Mouse (Mus musculus): ENCODE results near the gene Atp6ap1l. TPM values are rescaled to one million over a fixed set of nuclear protein-coding genes. Genes with fewer than 3 reads are reported as not detected.

Atp6ap1l gene
- total and polyA plus RNA-seq, 2 experiments from 2014 or later = 0.21 to 0.86 TPM

GRCm38 (mm10) chr13:90862138-90862537, 43.0 kb downstream of the Atp6ap1l start:
- H3K4me2 ChIP-seq (ENCODE audit: low read depth, low read length) = no peak overlapping the region
- no peaks in the 10 kb centered on the region for H3K27me3 ChIP-seq (ENCODE audit: insufficient read depth, low read length)
- no peak overlapping the region for H3K27ac ChIP-seq
- WGBS = 94% methylated on average over 3 of the region's 3 CpGs
- ATAC-seq (no peak), DNase-seq (ENCODE audit: low spot score) (no peak)
- TF ChIP-seq CTCF (IDR thresholded peaks at IDR 0.05; ENCODE audit: low read depth) = no peak
- no peak overlapping the region for H3K9ac ChIP-seq (replicated peaks; ENCODE audit: low read length)
- H3K4me1 ChIP-seq (ENCODE audit: insufficient read depth, low read length) = no peaks in the 10 kb centered on the region
- H3K4me3 ChIP-seq (ENCODE audit: low read length) = no peak overlapping the region
- H3K9me3 ChIP-seq (ENCODE audit: low read length) = no peaks in the 10 kb centered on the region; the same call in 1 of the 2 replicates
- H3K36me3 ChIP-seq (ENCODE audit: insufficient read depth, low read length) = no peaks in the 10 kb centered on the region

GRCm38 (mm10) chr13:90860888-90861431, 44.2 kb downstream of the Atp6ap1l start:
- no peak for ATAC-seq
- DNase-seq (ENCODE audit: low spot score) = no peak
- 68% methylated on average over 2 of the region's 2 CpGs for WGBS
- Histone ChIP-seq H3K4me1 (ENCODE audit: insufficient read depth, low read length) (no peaks in the 10 kb centered on the region), H3K36me3 (ENCODE audit: insufficient read depth, low read length) (no peaks in the 10 kb centered on the region), H3K9me3 (ENCODE audit: low read length) (no peaks in the 10 kb centered on the region; the same call in 1 of the 2 replicates), H3K27me3 (ENCODE audit: insufficient read depth, low read length) (no peaks in the 10 kb centered on the region), H3K27ac (no peak overlapping the region), H3K9ac (replicated peaks; ENCODE audit: low read length) (no peak overlapping the region), H3K4me2 (ENCODE audit: low read depth, low read length) (no peak overlapping the region), H3K4me3 (ENCODE audit: low read length) (no peak overlapping the region)
- no peak for TF ChIP-seq CTCF (IDR thresholded peaks at IDR 0.05; ENCODE audit: low read depth)

- WGBS = 69% methylated on average over 5 of the region's 5 CpGs
These were observed 52.2 kb downstream of the Atp6ap1l start for GRCm38 (mm10) chr13:90852727-90853630.

GRCm38 (mm10) chr13:90851795-90852194, 53.4 kb downstream of the Atp6ap1l start:
- Histone ChIP-seq H3K4me1 (ENCODE audit: insufficient read depth, low read length) (no peaks in the 10 kb centered on the region), H3K9me3 (ENCODE audit: low read length) (no peaks in the 10 kb centered on the region), H3K27ac (no peak overlapping the region), H3K36me3 (ENCODE audit: insufficient read depth, low read length) (no peaks in the 10 kb centered on the region), H3K4me3 (ENCODE audit: low read length) (no peak overlapping the region), H3K9ac (replicated peaks; ENCODE audit: low read length) (no peak overlapping the region), H3K4me2 (ENCODE audit: low read depth, low read length) (no peak overlapping the region), H3K27me3 (ENCODE audit: insufficient read depth, low read length) (no peaks in the 10 kb centered on the region)
- no peak for TF ChIP-seq CTCF (IDR thresholded peaks at IDR 0.05; ENCODE audit: low read depth)
- no peak for ATAC-seq
- WGBS = 84% methylated on average over 4 of the region's 4 CpGs
- no peak for DNase-seq (ENCODE audit: low spot score)

More at GRCm38 (mm10) chr13:90852727-90853630, 52.2 kb downstream of the Atp6ap1l start:
- TF ChIP-seq CTCF (IDR thresholded peaks at IDR 0.05; ENCODE audit: low read depth) = no peak
- no peak for ATAC-seq
- Histone ChIP-seq H3K4me1 (ENCODE audit: insufficient read depth, low read length) (no peaks in the 10 kb centered on the region), H3K27ac (no peak overlapping the region), H3K9me3 (ENCODE audit: low read length) (no peaks in the 10 kb centered on the region), H3K36me3 (ENCODE audit: insufficient read depth, low read length) (no peaks in the 10 kb centered on the region), H3K4me2 (ENCODE audit: low read depth, low read length) (no peak overlapping the region), H3K9ac (replicated peaks; ENCODE audit: low read length) (no peak overlapping the region), H3K27me3 (ENCODE audit: insufficient read depth, low read length) (no peaks in the 10 kb centered on the region), H3K4me3 (ENCODE audit: low read length) (no peak overlapping the region)
- DNase-seq (ENCODE audit: low spot score) = no peak

- Histone ChIP-seq H3K4me1 (ENCODE audit: insufficient read depth, low read length) (no peaks in the 10 kb centered on the region), H3K27me3 (ENCODE audit: insufficient read depth, low read length) (no peaks in the 10 kb centered on the region), H3K4me2 (ENCODE audit: low read depth, low read length) (no peak overlapping the region), H3K9me3 (ENCODE audit: low read length) (no peaks in the 10 kb centered on the region), H3K4me3 (ENCODE audit: low read length) (no peak overlapping the region), H3K27ac (no peak overlapping the region), H3K36me3 (ENCODE audit: insufficient read depth, low read length) (no peaks in the 10 kb centered on the region), H3K9ac (replicated peaks; ENCODE audit: low read length) (no peak overlapping the region)
- DNase-seq (ENCODE audit: low spot score) (no peak), ATAC-seq (no peak)
- no peak for TF ChIP-seq CTCF (IDR thresholded peaks at IDR 0.05; ENCODE audit: low read depth)
These were observed 61.0 kb downstream of the Atp6ap1l start for GRCm38 (mm10) chr13:90844191-90844590.

- ATAC-seq (no peak), DNase-seq (ENCODE audit: low spot score) (no peak)
- WGBS = 96% methylated on average over 3 of the region's 3 CpGs
- no peak for TF ChIP-seq CTCF (IDR thresholded peaks at IDR 0.05; ENCODE audit: low read depth)
- Histone ChIP-seq H3K4me1 (ENCODE audit: insufficient read depth, low read length) (no peaks in the 10 kb centered on the region), H3K9me3 (ENCODE audit: low read length) (no peaks in the 10 kb centered on the region), H3K9ac (replicated peaks; ENCODE audit: low read length) (no peak overlapping the region), H3K4me3 (ENCODE audit: low read length) (no peak overlapping the region), H3K27ac (no peak overlapping the region), H3K4me2 (ENCODE audit: low read depth, low read length) (no peak overlapping the region), H3K36me3 (ENCODE audit: insufficient read depth, low read length) (no peaks in the 10 kb centered on the region), H3K27me3 (ENCODE audit: insufficient read depth, low read length) (no peaks in the 10 kb centered on the region)
These were observed 61.7 kb downstream of the Atp6ap1l start for GRCm38 (mm10) chr13:90843412-90843811.

GRCm38 (mm10) chr13:90841213-90841553, 64.0 kb downstream of the Atp6ap1l start:
- H3K4me1 ChIP-seq (ENCODE audit: insufficient read depth, low read length) = no peaks in the 10 kb centered on the region
- ATAC-seq = no peak; the same call in 1 of the 2 replicates
- no peak overlapping the region for H3K4me3 ChIP-seq (ENCODE audit: low read length)
- H3K4me2 ChIP-seq (ENCODE audit: low read depth, low read length) = no peak overlapping the region
- H3K9ac ChIP-seq (replicated peaks; ENCODE audit: low read length) = no peak overlapping the region
- H3K27me3 ChIP-seq (ENCODE audit: insufficient read depth, low read length) = no peaks in the 10 kb centered on the region
- no peaks in the 10 kb centered on the region for H3K36me3 ChIP-seq (ENCODE audit: insufficient read depth, low read length)
- no peak overlapping the region for H3K27ac ChIP-seq
- WGBS = 50% methylated on average over 5 of the region's 5 CpGs
- DNase-seq (ENCODE audit: low spot score) = no peak
- no peak for TF ChIP-seq CTCF (IDR thresholded peaks at IDR 0.05; ENCODE audit: low read depth)
- no peaks in the 10 kb centered on the region for H3K9me3 ChIP-seq (ENCODE audit: low read length)

Data from hindbrain, postnatal 0 days (tissue).